Mouse (Mus musculus) hindbrain, postnatal 0 days (tissue): Measurements from ENCODE around the gene Ncoa4. TPM values are rescaled to one million over a fixed set of nuclear protein-coding genes. Genes with fewer than 3 reads are reported as not detected.

Experiments used
- ATAC-seq: fragments of 200-750 bp; cut with Nextera tagmentation; 2 replicates; pipeline ENCODE4 v1.8.0; 2017; ENCODE audit warnings: mild to moderate bottlenecking, moderate TSS enrichment, moderate library complexity
- DNase-seq: peaks from one replicate; pipeline ENCODE4 v3.0.0-alpha.2; 2015; ENCODE audit warnings: low spot score
- H3K27ac ChIP-seq: fragments of 300-500 bp; sonication (generic); 2 replicates; pipeline ENCODE4 v1.5.1; 2014; ENCODE audit warnings: mild to moderate bottlenecking
- H3K27me3 ChIP-seq: fragments of 300-500 bp; sonication (generic); 2 replicates; pipeline ENCODE4 v1.6.1; 2014; ENCODE audit warnings: low read length, mixed read lengths; ENCODE audit not compliant: insufficient read depth
- H3K36me3 ChIP-seq: fragments of 300-500 bp; sonication (generic); 2 replicates; pipeline ENCODE4 v1.6.1; 2014; ENCODE audit warnings: low read length, mixed read lengths; ENCODE audit not compliant: insufficient read depth
- H3K4me1 ChIP-seq: fragments of 300-500 bp; sonication (generic); 2 replicates; pipeline ENCODE4 v1.6.1; 2014; ENCODE audit warnings: antibody characterized with exemption, low read length, mixed read lengths; ENCODE audit not compliant: insufficient read depth
- H3K4me2 ChIP-seq: fragments of 300-500 bp; sonication (generic); 2 replicates; pipeline ENCODE4 v1.6.1; 2014; ENCODE audit warnings: low read depth, mild to moderate bottlenecking, low read length, moderate library complexity, mixed read lengths
- H3K4me3 ChIP-seq: fragments of 300-500 bp; sonication (generic); 2 replicates; pipeline ENCODE4 v1.5.1; 2014; ENCODE audit warnings: low read length
- H3K9ac ChIP-seq: fragments of 300-500 bp; sonication (generic); replicated peaks from 2 replicates; pipeline ENCODE4 v1.6.1; 2014; ENCODE audit warnings: mild to moderate bottlenecking, low read length, moderate library complexity, mixed read lengths
- H3K9me3 ChIP-seq: fragments of 300-500 bp; sonication (generic); 2 replicates; pipeline ENCODE4 v1.6.1; 2016; ENCODE audit warnings: low read length, mixed read lengths
- CTCF ChIP-seq: IDR thresholded peaks from 2 replicates; pipeline ENCODE4 v1.5.1; 2016; ENCODE audit warnings: antibody characterized with exemption, control low read depth, low read depth
- WGBS: fragments of 180-500 bp; shearing (Covaris S2); extraction: QIAGEN DNeasy Blood & Tissue Kit; methylation state at CpG from one replicate; pipeline ENCODE4 v1.1.7; 2014; 5-methylcytosine and 5-hydroxymethylcytosine counted together
- polyA plus RNA-seq: library from polyadenylated mRNA; unstranded; fragments of >200 nt; fragmentation: Nextera tagmentation; extraction: Ambion mirVana; gene quantifications from 2 replicates; pipeline ENCODE4 v1.2.1, GENCODE M21; 2015
- total RNA-seq: library from RNA; depleted of rRNA; stranded (reverse); fragments of >200 nt; gene quantifications from 2 replicates; pipeline ENCODE4 v1.2.3, GENCODE M21; 2014

The Ncoa4 gene
- total and polyA plus RNA-seq, 2 experiments from 2014 or later: 82.3 to 171 TPM

DNA sequence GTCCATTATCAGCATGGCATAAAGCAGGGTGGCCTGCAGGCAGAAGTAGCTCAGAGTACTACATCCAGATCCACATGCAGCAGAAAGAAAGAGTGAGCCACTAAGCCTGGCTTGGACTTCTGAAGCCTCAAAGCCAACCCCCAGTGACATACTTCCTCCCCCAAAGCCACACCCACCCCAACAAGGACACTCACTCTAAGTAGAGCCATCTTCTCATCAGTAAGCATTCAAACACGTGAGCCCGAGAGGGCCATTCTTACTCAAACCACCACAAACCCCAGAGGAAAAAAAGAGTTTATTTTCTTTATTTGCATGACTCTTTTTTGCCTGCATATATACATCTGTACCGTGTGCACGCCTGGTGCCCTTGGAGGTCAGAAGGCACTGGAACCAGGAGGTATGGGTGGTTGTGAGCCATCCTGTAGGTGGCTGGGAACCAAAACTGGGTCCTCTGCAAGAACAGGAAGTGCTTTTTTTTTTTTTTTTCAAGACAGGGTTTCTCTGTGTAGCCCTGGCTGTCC, 455 bp upstream of the Ncoa4 start:
- peak overlapping the region; percentile 98; the same call in 1 of the 2 replicates for H3K9ac ChIP-seq
- H3K4me3 ChIP-seq: peak overlapping the region; percentile 93
- TF ChIP-seq CTCF: no peak
- no peaks in the 10 kb centered on the region for H3K9me3 ChIP-seq
- H3K4me2 ChIP-seq: peak overlapping the region; percentile 88
- H3K27me3 ChIP-seq: no peaks in the 10 kb centered on the region
- H3K4me1 ChIP-seq: no peaks in the 10 kb centered on the region
- no peaks in the 10 kb centered on the region for H3K36me3 ChIP-seq
- 30% methylated on average over 4 of the region's 4 CpGs for WGBS
- ATAC-seq (peak; percentile 48; the same call in 1 of the 2 replicates), DNase-seq (peak; percentile 17)
- peak overlapping the region; percentile 92; the same call in 1 of the 2 replicates for H3K27ac ChIP-seq

DNA sequence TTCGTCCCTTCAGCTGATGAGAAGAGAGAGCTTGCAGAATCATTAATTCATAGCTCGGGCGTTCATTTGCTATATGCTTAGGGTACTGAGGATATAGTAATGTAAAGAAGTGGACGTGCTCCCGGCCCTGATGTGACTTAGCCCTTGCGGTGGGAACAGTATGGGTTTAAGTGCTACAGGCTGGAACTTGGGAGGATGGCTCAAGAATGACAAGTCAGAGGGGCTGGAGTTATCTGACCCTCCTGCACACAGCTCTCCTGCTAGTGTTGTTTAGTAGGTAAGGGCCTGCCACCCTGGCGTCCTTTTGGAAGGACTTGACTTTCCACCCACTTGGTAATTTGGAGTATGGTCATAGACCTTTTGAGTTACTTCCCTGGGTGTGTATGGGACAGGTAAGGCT, 898 bp downstream of the Ncoa4 start:
- Histone ChIP-seq H3K4me3 (peak overlapping the region; percentile 93), H3K9me3 (no peaks in the 10 kb centered on the region), H3K36me3 (no peaks in the 10 kb centered on the region), H3K27ac (peak overlapping the region; percentile 92), H3K4me1 (0 out of 2 replicates have a peak, but pooled peaks cover 5% of the 10 kb centered on the region), H3K27me3 (no peaks in the 10 kb centered on the region), H3K4me2 (peak overlapping the region; percentile 88), H3K9ac (peak overlapping the region; percentile 98)
- no peak for DNase-seq
- 39% methylated on average over 7 of the region's 7 CpGs for WGBS
- no peak for ATAC-seq
- TF ChIP-seq CTCF: no peak

DNA sequence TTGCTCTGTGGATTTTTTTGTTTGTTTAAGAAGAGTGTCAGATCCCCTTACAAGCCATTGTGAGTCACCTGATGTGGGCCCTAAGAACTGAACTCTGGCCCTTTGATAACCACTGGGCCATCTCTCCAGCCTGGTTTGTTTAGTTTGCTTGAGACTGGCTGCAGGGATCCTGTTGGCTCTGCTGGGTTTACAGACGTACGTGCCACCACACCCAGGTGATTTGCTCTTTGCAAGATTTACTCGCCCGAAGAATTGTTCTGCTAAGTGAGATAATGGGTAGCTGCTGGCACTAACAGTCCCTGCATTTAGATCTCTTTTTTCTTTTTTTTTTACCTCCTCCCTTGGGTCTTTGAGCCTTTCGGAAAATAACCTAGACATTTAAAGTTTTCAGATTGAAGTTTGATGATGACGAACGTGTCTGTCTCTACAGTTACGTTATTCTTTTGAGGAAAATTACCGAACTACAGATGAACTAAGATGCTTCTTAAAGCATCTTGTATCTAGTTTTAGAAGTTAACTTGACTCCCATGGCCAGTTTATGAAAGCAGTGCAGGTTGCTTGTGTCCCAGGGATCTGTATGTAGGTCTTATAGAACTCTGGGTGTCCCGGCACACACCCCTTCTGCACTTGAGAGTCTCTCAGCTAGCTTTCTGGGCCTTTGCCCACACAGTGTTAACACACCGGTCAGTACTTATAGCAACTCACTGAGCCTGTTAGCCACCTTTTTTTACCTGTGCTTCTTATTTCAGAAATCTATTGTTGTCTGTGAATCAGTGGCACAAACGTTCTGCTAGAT, 1.6 kb downstream of the Ncoa4 start:
- H3K4me2 ChIP-seq: peak overlapping the region; percentile 88
- WGBS: 90% methylated on average over 12 of the region's 12 CpGs
- H3K9ac ChIP-seq: peak overlapping the region; percentile 98; the same call in 1 of the 2 replicates
- no peaks in the 10 kb centered on the region for H3K9me3 ChIP-seq
- DNase-seq (no peak), ATAC-seq (no peak)
- H3K4me1 ChIP-seq: 0 out of 2 replicates have a peak, but pooled peaks cover 5% of the 10 kb centered on the region
- TF ChIP-seq CTCF: no peak
- no peak overlapping the region for H3K27ac ChIP-seq
- no peaks in the 10 kb centered on the region for H3K27me3 ChIP-seq
- no peaks in the 10 kb centered on the region for H3K36me3 ChIP-seq
- peak overlapping the region; percentile 93 for H3K4me3 ChIP-seq

DNA sequence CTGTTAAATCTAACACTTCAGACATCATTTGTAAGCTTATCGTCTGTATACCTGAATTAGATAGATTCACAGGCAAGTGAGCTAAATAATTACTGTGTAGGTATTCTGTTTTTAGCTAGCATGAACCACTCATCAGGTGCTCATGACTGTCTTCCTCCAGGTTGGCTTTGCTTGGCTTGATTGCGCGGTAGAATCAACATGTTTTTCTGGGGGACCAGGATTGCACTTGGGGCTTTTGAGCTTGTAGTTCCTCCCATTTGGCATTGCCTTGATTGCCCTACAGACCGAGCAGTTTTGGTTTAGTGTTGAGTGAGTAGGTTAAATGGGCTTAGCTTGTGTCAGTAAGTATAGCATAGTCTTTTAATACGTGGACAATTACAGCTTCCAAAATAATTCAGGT, 2.6 kb downstream of the Ncoa4 start:
- WGBS: 94% methylated on average over 5 of the region's 5 CpGs
- no peak overlapping the region for H3K9ac ChIP-seq
- no peak for ATAC-seq

DNA sequence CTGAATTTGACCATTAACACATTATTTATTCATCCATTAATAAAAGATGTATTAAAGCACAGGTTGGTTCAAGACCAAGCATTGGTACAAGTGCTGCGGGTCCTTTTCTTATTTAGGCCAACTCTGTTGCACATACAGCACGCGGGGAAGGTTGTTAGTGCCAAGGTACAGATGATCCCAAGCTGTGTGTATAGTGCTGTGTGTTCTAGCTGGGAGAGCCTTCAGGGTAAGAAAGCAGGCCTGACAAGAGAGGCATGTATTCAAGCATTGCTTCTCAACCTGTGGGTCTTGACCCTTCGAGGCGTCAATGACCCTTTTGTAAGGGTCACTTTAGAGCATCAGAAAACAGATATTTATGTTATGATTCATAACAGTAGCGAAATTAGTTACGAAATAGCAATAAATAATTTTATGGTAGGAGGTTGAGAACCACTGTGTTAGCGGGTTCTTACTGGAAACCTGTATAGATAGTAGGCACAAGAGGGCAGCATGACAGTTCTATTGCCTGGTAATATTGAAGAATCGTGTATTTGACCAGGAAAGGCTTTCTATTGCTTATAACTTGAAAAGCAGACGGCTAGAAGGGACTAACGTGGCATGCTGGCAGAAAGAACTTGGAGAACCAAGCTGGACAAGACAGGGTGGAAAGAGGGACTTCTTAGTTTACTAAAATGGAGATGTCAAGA, 3.7 kb downstream of the Ncoa4 start:
- no peak for TF ChIP-seq CTCF
- H3K36me3 ChIP-seq: no peaks in the 10 kb centered on the region
- ATAC-seq (no peak), DNase-seq (no peak)
- no peak overlapping the region for H3K4me2 ChIP-seq
- no peak overlapping the region for H3K27ac ChIP-seq
- H3K4me3 ChIP-seq: no peak overlapping the region
- 90% methylated on average over 11 of the region's 11 CpGs for WGBS
- H3K9ac ChIP-seq: no peak overlapping the region
- H3K27me3 ChIP-seq: no peaks in the 10 kb centered on the region
- H3K9me3 ChIP-seq: no peaks in the 10 kb centered on the region
- 0 out of 2 replicates have a peak, but pooled peaks cover 5% of the 10 kb centered on the region for H3K4me1 ChIP-seq

More for the DNA sequence above, 2.6 kb downstream of the Ncoa4 start:
- no peaks in the 10 kb centered on the region for H3K27me3 ChIP-seq
- 0 out of 2 replicates have a peak, but pooled peaks cover 5% of the 10 kb centered on the region for H3K4me1 ChIP-seq
- no peaks in the 10 kb centered on the region for H3K9me3 ChIP-seq
- DNase-seq: no peak
- H3K4me3 ChIP-seq: no peak overlapping the region
- no peak overlapping the region for H3K4me2 ChIP-seq
- no peaks in the 10 kb centered on the region for H3K36me3 ChIP-seq
- H3K27ac ChIP-seq: no peak overlapping the region
- no peak for TF ChIP-seq CTCF

DNA sequence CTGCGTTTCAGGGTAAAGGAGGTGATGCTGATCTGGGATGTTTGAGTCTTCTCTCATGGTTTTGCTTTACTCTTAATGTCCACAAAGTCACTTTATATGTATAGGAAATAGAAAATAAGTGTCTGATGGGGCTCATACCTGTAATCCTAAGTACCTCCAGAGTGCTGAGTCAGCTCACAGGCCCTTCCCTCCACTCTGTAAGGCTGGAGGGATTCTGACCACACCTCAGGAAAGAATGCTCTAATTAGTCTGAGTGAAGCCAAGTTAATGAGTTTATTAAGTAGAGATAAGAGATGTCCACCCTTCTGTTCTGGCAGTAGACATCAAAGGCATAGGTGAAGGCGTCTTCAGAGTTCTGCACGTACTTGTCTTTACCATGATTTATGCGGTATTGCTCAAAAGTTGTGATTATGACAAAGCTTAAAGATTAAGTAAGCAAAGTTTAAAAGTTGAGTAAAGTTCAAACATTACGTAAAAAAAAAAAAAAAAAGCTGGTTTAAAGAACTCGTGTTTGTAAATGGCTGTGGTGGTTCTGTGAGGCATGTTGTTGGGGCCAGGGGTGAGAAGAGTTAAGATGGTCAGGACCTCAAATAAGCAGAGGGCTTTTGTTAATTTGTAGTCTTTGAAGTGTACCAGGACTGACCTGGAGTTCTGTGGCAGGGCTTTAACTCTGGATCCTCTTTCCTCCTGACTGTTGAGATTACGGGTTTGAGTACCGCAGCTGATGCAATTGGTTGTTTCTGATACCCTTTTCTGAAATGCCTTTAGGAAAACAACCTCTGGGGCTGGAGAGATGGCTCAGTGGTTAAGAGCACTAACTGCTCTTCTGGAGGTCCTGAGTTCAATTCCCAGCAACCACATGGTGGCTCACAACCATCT, 4.7 kb downstream of the Ncoa4 start:
- no peaks in the 10 kb centered on the region for H3K9me3 ChIP-seq
- no peaks in the 10 kb centered on the region for H3K27me3 ChIP-seq
- WGBS: 92% methylated on average over 8 of the region's 8 CpGs
- DNase-seq: no peak
- H3K36me3 ChIP-seq: no peaks in the 10 kb centered on the region
- H3K4me1 ChIP-seq: 0 out of 2 replicates have a peak, but pooled peaks cover 5% of the 10 kb centered on the region
- no peak overlapping the region for H3K4me3 ChIP-seq
- no peak overlapping the region for H3K9ac ChIP-seq
- no peak overlapping the region for H3K27ac ChIP-seq
- no peak for ATAC-seq
- no peak for TF ChIP-seq CTCF
- no peak overlapping the region for H3K4me2 ChIP-seq
